Mouse (Mus musculus) bone marrow, adult 2 months (tissue): Measurements from ENCODE around the gene Rps16. TPM values are rescaled to one million over a fixed set of nuclear protein-coding genes. Genes with fewer than 3 reads are reported as not detected.

Experiments
- H3K27ac ChIP-seq: fragments of 200-500 bp; 2 replicates; pipeline ENCODE4 v1.5.1; 2012; ENCODE audit warnings: low read depth, mild to moderate bottlenecking, control low read depth, inconsistent platforms, low read length; ENCODE audit not compliant: control insufficient read depth, poor library complexity, insufficient read depth
- H3K4me1 ChIP-seq: fragments of 200-500 bp; 2 replicates; pipeline ENCODE4 v1.6.1; 2011; ENCODE audit warnings: low read length; ENCODE audit not compliant: control insufficient read depth, insufficient read depth
- H3K4me3 ChIP-seq: fragments of 200-500 bp; replicated peaks from 2 replicates; pipeline ENCODE3; 2011; ENCODE audit warnings: mild to moderate bottlenecking, low read depth, low read length, control low read depth; ENCODE audit not compliant: control insufficient read depth
- CTCF ChIP-seq: fragments of 200-500 bp; IDR thresholded peaks from 2 replicates; pipeline ENCODE4 v1.5.1; 2011; ENCODE audit warnings: low read length, control low read depth; ENCODE audit not compliant: control insufficient read depth, insufficient read depth
- POLR2A ChIP-seq: fragments of 200-500 bp; IDR thresholded peaks from 2 replicates; pipeline ENCODE4 v1.6.1; 2011; ENCODE audit warnings: low read depth, mild to moderate bottlenecking, control low read depth, low read length, borderline replicate concordance; ENCODE audit not compliant: control insufficient read depth
- whole genome bisulfite sequencing: fragments of 180-500 bp; shearing (Covaris S2); methylation state at CpG from one replicate; pipeline ENCODE4 v1.1.7; 2018; 5-methylcytosine and 5-hydroxymethylcytosine counted together
- polyA plus RNA-seq: library from polyadenylated mRNA; stranded (reverse); fragments of >200 nt; gene quantifications from 2 replicates; pipeline ENCODE4 v1.2.4, GENCODE M21; 2011; ENCODE audit warnings: low replicate concordance; ENCODE audit not compliant: missing spikeins, insufficient read depth, insufficient read length

The Rps16 gene
- polyA plus RNA-seq = 838 and 1,358 TPM in 2 replicates

- peak within 1 kb of the TSS; percentile 76 for H3K4me3 ChIP-seq
- H3K4me1 ChIP-seq = no peaks in the 10 kb centered on the region
- peak; percentile 58; the same call in 1 of the 2 replicates for TF ChIP-seq POLR2A
- no peak for TF ChIP-seq CTCF
- peak within 1 kb of the TSS; percentile 56 for H3K27ac ChIP-seq
- 1% methylated on average over 50 of the region's 50 CpGs for WGBS
Observed at GRCm38 (mm10) chr7:28350155-28350883, at the start of gene Rps16. Gene Rps16, plus strand, starts transcription at chr7:28350652.

GRCm38 (mm10) chr7:28301616-28302433 lies 48.6 kb upstream of the Rps16 start, which contains the start of gene Dll3:
Gene Dll3, minus strand, starts transcription at chr7:28302238.
- no peak within 1 kb of the TSS; the same call in 1 of the 2 replicates for H3K27ac ChIP-seq
- 5% methylated on average over 30 of the region's 30 CpGs for WGBS
- H3K4me1 ChIP-seq = no peaks in the 10 kb centered on the region
- no peak within 1 kb of the TSS for H3K4me3 ChIP-seq
- TF ChIP-seq POLR2A = no peak
- peak; percentile 40; the same call in 1 of the 2 replicates for TF ChIP-seq CTCF

- TF ChIP-seq CTCF = no peak
- TF ChIP-seq POLR2A = no peak
- Histone ChIP-seq H3K27ac (no peak overlapping the region), H3K4me3 (no peak overlapping the region), H3K4me1 (no peaks in the 10 kb centered on the region)
- 91% methylated on average over 10 of the region's 10 CpGs for WGBS
Observed at GRCm38 (mm10) chr7:28305641-28306040, 44.8 kb upstream of the Rps16 start.

- TF ChIP-seq POLR2A (no peak), CTCF (no peak)
- Histone ChIP-seq H3K4me3 (no peak overlapping the region), H3K4me1 (no peaks in the 10 kb centered on the region; the same call in 1 of the 2 replicates), H3K27ac (no peak overlapping the region)
- WGBS = 92% methylated on average over 8 of the region's 8 CpGs
Observed at GRCm38 (mm10) chr7:28306216-28306615, 44.2 kb upstream of the Rps16 start.

GRCm38 (mm10) chr7:28309737-28310136 lies 40.7 kb upstream of the Rps16 start:
- H3K4me1 ChIP-seq = no peaks in the 10 kb centered on the region; the same call in 1 of the 2 replicates
- H3K27ac ChIP-seq = no peak overlapping the region
- no peak overlapping the region for H3K4me3 ChIP-seq
- TF ChIP-seq CTCF (no peak), POLR2A (no peak)
- 92% methylated on average over 9 of the region's 9 CpGs for WGBS

GRCm38 (mm10) chr7:28311151-28311925 lies 39.1 kb upstream of the Rps16 start:
- 6% methylated on average over 35 of the region's 35 CpGs for WGBS
- Histone ChIP-seq H3K27ac (no peak overlapping the region), H3K4me3 (peak overlapping the region; percentile 82), H3K4me1 (no peaks in the 10 kb centered on the region; the same call in 1 of the 2 replicates)
- TF ChIP-seq POLR2A (no peak), CTCF (no peak)

GRCm38 (mm10) chr7:28311926-28312543 lies 38.4 kb upstream of the Rps16 start, which contains the start of gene Timm50:
Gene Timm50, minus strand, starts transcription at chr7:28312072.
- Histone ChIP-seq H3K4me1 (no peaks in the 10 kb centered on the region; the same call in 1 of the 2 replicates), H3K4me3 (peak within 1 kb of the TSS; percentile 82), H3K27ac (no peak within 1 kb of the TSS)
- no peak for TF ChIP-seq CTCF
- peak; percentile 67; the same call in 1 of the 2 replicates for TF ChIP-seq POLR2A
- under 1% methylated on average over 45 of the region's 45 CpGs for WGBS

GRCm38 (mm10) chr7:28318036-28318435 lies 32.4 kb upstream of the Rps16 start:
- 81% methylated on average over 3 of the region's 3 CpGs for WGBS
- no peak overlapping the region for H3K27ac ChIP-seq
- H3K4me3 ChIP-seq = no peak overlapping the region
- TF ChIP-seq POLR2A (no peak), CTCF (no peak)
- H3K4me1 ChIP-seq = no peaks in the 10 kb centered on the region
